In the genomic region with DNA sequence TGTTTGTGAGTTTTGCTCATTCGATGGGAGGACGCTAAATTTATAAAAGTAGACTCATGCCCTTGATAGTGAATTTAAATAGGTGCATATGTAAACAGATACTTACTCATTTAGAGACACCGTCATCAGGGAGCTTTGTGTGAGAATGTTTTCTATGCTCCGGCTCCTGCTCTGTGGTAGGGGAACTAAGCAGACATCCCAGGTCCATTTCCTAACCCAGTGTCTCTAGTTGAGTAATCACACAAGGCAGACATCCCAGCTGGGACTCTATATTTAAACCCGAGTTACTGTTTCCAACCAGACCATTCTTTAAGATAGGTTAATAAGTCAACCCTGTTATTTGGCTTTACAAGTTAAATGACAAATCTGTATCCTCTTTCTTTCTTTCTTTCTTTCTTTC, we compare ENCODE assay signal across 18 mouse cellular contexts.
"Had no signal": no experiment of that assay in that cellular context is flagged by ENCODE, and none has a peak within 500 bp of the region (broad histone marks: within the 10 kb centered on the region; RNA-seq: fewer than 3 reads in every experiment).

No protein-coding gene starts in this region.

- H3K9me3 ChIP-seq: liver, embryonic 15.5 days; lung, embryonic 15.5 days; midbrain, embryonic 12.5 days; neural tube, embryonic 12.5 days had no signal

- DNase-seq: liver, postnatal 0 days; lung, adult 2 months; lung, postnatal 10 days; lung, postnatal 36 days; midbrain, embryonic 14.5 days; right cerebral cortex, postnatal 25 days; right cerebral cortex, postnatal 4 days; spleen, adult 18-20 months; thymus, adult 18-20 months; thymus, postnatal 14 days; thymus, postnatal 36 days had no signal

- H3K36me3 ChIP-seq: liver, embryonic 15.5 days; lung, embryonic 15.5 days; midbrain, embryonic 12.5 days; neural tube, embryonic 12.5 days had no signal

- H3K4me1 ChIP-seq: liver, embryonic 15.5 days; megakaryocyte, embryonic 14.5 days had no signal

- H3K27ac ChIP-seq: liver, embryonic 15.5 days; lung, embryonic 15.5 days; macrophage; midbrain, embryonic 12.5 days; neural tube, embryonic 12.5 days had no signal

- ATAC-seq: liver, postnatal 0 days; midbrain, embryonic 16.5 days had no signal

- H3K9ac ChIP-seq: liver, embryonic 15.5 days; liver, postnatal 0 days; lung, embryonic 15.5 days; midbrain, embryonic 12.5 days; neural tube, embryonic 12.5 days had no signal

- H3K27me3 ChIP-seq: liver, embryonic 15.5 days; lung, embryonic 15.5 days; megakaryocyte, embryonic 14.5 days; midbrain, embryonic 12.5 days; neural tube, embryonic 12.5 days had no signal

- H3K4me2 ChIP-seq: liver, embryonic 15.5 days; lung, embryonic 15.5 days; midbrain, embryonic 12.5 days; neural tube, embryonic 12.5 days had no signal

- H3K4me3 ChIP-seq: liver, embryonic 15.5 days; lung, embryonic 15.5 days; megakaryocyte, embryonic 14.5 days; midbrain, embryonic 12.5 days; neural tube, embryonic 12.5 days had no signal
